Mouse (Mus musculus) MEL (cell line): ENCODE measurements around the gene Aaed1. TPM values are rescaled to one million over a fixed set of nuclear protein-coding genes. Genes with fewer than 3 reads are reported as not detected.

Experiments used
- DNase-seq: peaks from one replicate; pipeline ENCODE4 v3.0.0; 2011; ENCODE audit warnings: low read depth, low spot score
- H3K27ac ChIP-seq: 2 replicates; pipeline ENCODE4 v1.5.1; 2012; ENCODE audit warnings: low read depth, mild to moderate bottlenecking, control low read depth, low read length, moderate library complexity; ENCODE audit not compliant: control insufficient read depth
- H3K27me3 ChIP-seq, 2 experiments: fragments of 150-350 bp in 1 of 2; sonication (generic) in 1 of 2; 2 replicates each; pipeline ENCODE4 v1.6.1; 2012; ENCODE audit warnings: low read length in 2 of 2, mild to moderate bottlenecking in 2 of 2, improper control_type of control experiment in 1 of 2, moderate library complexity in 1 of 2; ENCODE audit not compliant: insufficient read depth in 2 of 2, control insufficient read depth in 1 of 2
- H3K36me3 ChIP-seq, 2 experiments: 2 replicates each; pipeline ENCODE4 v1.6.1; 2012 to 2014; ENCODE audit warnings: low read length in 2 of 2, improper control_type of control experiment in 1 of 2, inconsistent platforms in 1 of 2, mild to moderate bottlenecking in 1 of 2; ENCODE audit not compliant: insufficient read depth in 2 of 2, control insufficient read depth in 1 of 2
- H3K4me1 ChIP-seq, 2 experiments: fragments of 150-350 bp in 1 of 2; sonication (generic) in 1 of 2; 2 replicates each; pipeline ENCODE4 v1.6.1; 2012; ENCODE audit warnings: low read length in 2 of 2, improper control_type of control experiment in 1 of 2, mild to moderate bottlenecking in 1 of 2; ENCODE audit not compliant: insufficient read depth in 2 of 2, control insufficient read depth in 1 of 2
- H3K4me3 ChIP-seq, 2 experiments: fragments of 150-350 bp in 1 of 2; sonication (generic) in 1 of 2; 2 replicates each; pipeline ENCODE4 v1.5.1; 2012; ENCODE audit warnings: low read depth in 2 of 2, low read length in 2 of 2, mild to moderate bottlenecking in 2 of 2, moderate library complexity in 2 of 2, control low read depth in 1 of 2, improper control_type of control experiment in 1 of 2; ENCODE audit not compliant: control insufficient read depth in 1 of 2, insufficient read depth in 1 of 2
- H3K79me2 ChIP-seq: 2 replicates; pipeline ENCODE4 v1.6.1; 2012; ENCODE audit warnings: mild to moderate bottlenecking, low read length, moderate library complexity; ENCODE audit not compliant: control insufficient read depth, poor library complexity, insufficient read depth
- H3K9ac ChIP-seq: 2 replicates; pipeline ENCODE4 v1.6.1; 2012; ENCODE audit warnings: low read depth, mild to moderate bottlenecking, control low read depth, low read length, moderate library complexity; ENCODE audit not compliant: control insufficient read depth, poor library complexity, severe bottlenecking
- H3K9me3 ChIP-seq: fragments of 150-350 bp; sonication (generic); replicated peaks from 2 replicates; pipeline ENCODE4 v1.6.1; 2012; ENCODE audit warnings: mild to moderate bottlenecking, low read length, improper control_type of control experiment, moderate library complexity; ENCODE audit not compliant: insufficient read depth
- CTCF ChIP-seq, 3 experiments: IDR thresholded peaks in 2 of 3; conservative IDR thresholded peaks in 1 of 3; 2 replicates each; pipeline ENCODE4 v1.5.1; 2011 to 2012; ENCODE audit warnings: low read length in 3 of 3, low read depth in 2 of 3, mild to moderate bottlenecking in 2 of 3, improper control_type of control experiment in 1 of 3, inconsistent platforms in 1 of 3, mixed read lengths in 1 of 3, moderate library complexity in 1 of 3; ENCODE audit not compliant: control insufficient read depth in 1 of 3, insufficient read depth in 1 of 3, poor library complexity in 1 of 3, severe bottlenecking in 1 of 3
- E2F4 ChIP-seq: IDR thresholded peaks from 2 replicates; pipeline ENCODE4 v1.6.1; 2011; ENCODE audit warnings: low read depth, low read length, improper control_type of control experiment, borderline replicate concordance
- GATA1 ChIP-seq: IDR thresholded peaks from 2 replicates; pipeline ENCODE4 v1.6.1; 2011; ENCODE audit warnings: low read depth, low read length, improper control_type of control experiment
- JUND ChIP-seq: IDR thresholded peaks from 2 replicates; pipeline ENCODE4 v1.6.1; 2011; ENCODE audit warnings: low read depth, mild to moderate bottlenecking, improper control_type of control experiment, low read length
- KAT2A ChIP-seq: conservative IDR thresholded peaks from 2 replicates; pipeline ENCODE4 v1.6.1; 2012; ENCODE audit warnings: low read depth, low read length, improper control_type of control experiment, inconsistent platforms
- MAFK ChIP-seq: IDR thresholded peaks from 2 replicates; pipeline ENCODE4 v1.6.1; 2011; ENCODE audit warnings: low read depth, mild to moderate bottlenecking, low read length, improper control_type of control experiment, borderline replicate concordance
- MEF2A ChIP-seq: IDR thresholded peaks from 2 replicates; pipeline ENCODE4 v1.6.1; 2014; ENCODE audit warnings: low read depth, mild to moderate bottlenecking, inconsistent platforms, low read length, improper control_type of control experiment; ENCODE audit not compliant: poor library complexity, insufficient replicate concordance, severe bottlenecking; ENCODE audit errors: extremely low read depth
- NRF1 ChIP-seq: IDR thresholded peaks from 2 replicates; pipeline ENCODE4 v1.6.1; 2014; ENCODE audit warnings: low read depth, mild to moderate bottlenecking, inconsistent platforms, low read length, improper control_type of control experiment, moderate library complexity; ENCODE audit not compliant: poor library complexity, insufficient read depth, severe bottlenecking
- POLR2AphosphoS2 ChIP-seq: IDR thresholded peaks from 2 replicates; pipeline ENCODE4 v1.6.1; 2011; ENCODE audit warnings: low read length, improper control_type of control experiment
- RAD21 ChIP-seq: IDR thresholded peaks from 2 replicates; pipeline ENCODE4 v1.6.1; 2011; ENCODE audit warnings: mild to moderate bottlenecking, low read depth, low read length, improper control_type of control experiment
- TBP ChIP-seq: IDR thresholded peaks from 2 replicates; pipeline ENCODE4 v1.8.0; 2011; ENCODE audit warnings: low read depth, low read length, improper control_type of control experiment
- TCF12 ChIP-seq: IDR thresholded peaks from 2 replicates; pipeline ENCODE4 v1.6.1; 2014; ENCODE audit warnings: low read depth, mild to moderate bottlenecking, inconsistent platforms, low read length, improper control_type of control experiment, moderate library complexity
- UBTF ChIP-seq: IDR thresholded peaks from 2 replicates; pipeline ENCODE4 v1.6.1; 2012; ENCODE audit warnings: low read depth, mild to moderate bottlenecking, inconsistent platforms, low read length, improper control_type of control experiment, moderate library complexity, borderline replicate concordance; ENCODE audit not compliant: insufficient read depth
- USF1 ChIP-seq: IDR thresholded peaks from 2 replicates; pipeline ENCODE4 v1.6.1; 2014; ENCODE audit warnings: low read depth, mild to moderate bottlenecking, inconsistent platforms, low read length, improper control_type of control experiment, moderate library complexity
- USF2 ChIP-seq, 2 experiments: IDR thresholded peaks; 2 replicates each; pipeline ENCODE4 v1.6.1; 2011 to 2012; ENCODE audit warnings: improper control_type of control experiment in 2 of 2, low read length in 2 of 2, borderline replicate concordance in 1 of 2, inconsistent platforms in 1 of 2, low read depth in 1 of 2, mild to moderate bottlenecking in 1 of 2; ENCODE audit not compliant: insufficient read depth in 1 of 2
- polyA plus RNA-seq, 2 experiments: library from polyadenylated mRNA; stranded (reverse) in 1 of 2; unstranded in 1 of 2; fragments of >175 nt in 1 of 2; fragments of >200 nt in 1 of 2; gene quantifications; 2 replicates each; pipeline versions ENCODE4 v1.2.1 to v1.2.4; 2012; ENCODE audit warnings: low replicate concordance in 2 of 2, low read depth in 1 of 2; ENCODE audit not compliant: insufficient read length in 2 of 2, insufficient read depth in 1 of 2, missing spikeins in 1 of 2
- total RNA-seq: library from RNA; depleted of rRNA; stranded (reverse); fragments of 300-350 nt; gene quantifications from 2 replicates; pipeline ENCODE4 v1.2.3, GENCODE M21; 2012

Aaed1 gene
- total and polyA plus RNA-seq, 3 experiments: 4.2 to 190 (median 13.5) TPM

- H3K27ac ChIP-seq: no peak overlapping the region
- H3K4me3 ChIP-seq: no peak overlapping the region
- TF ChIP-seq USF1: no peak
- no peaks in the 10 kb centered on the region for H3K79me2 ChIP-seq
- H3K4me1 ChIP-seq: peaks cover 3 to 10% of the 10 kb centered on the region in 2 experiments; a peak in 3 of 4 replicates
- no peak for DNase-seq
- no peaks in the 10 kb centered on the region for H3K9me3 ChIP-seq
- no peak overlapping the region for H3K9ac ChIP-seq
- H3K36me3 ChIP-seq: peaks cover 0 to 26% of the 10 kb centered on the region in 2 experiments
- H3K27me3 ChIP-seq: no peaks in the 10 kb centered on the region
These were observed 76.7 kb downstream of the Aaed1 start for GRCm38 (mm10) chr13:64235777-64236176.

GRCm38 (mm10) chr13:64235062-64235715 lies 77.3 kb downstream of the Aaed1 start:
- H3K27me3 ChIP-seq: no peaks in the 10 kb centered on the region
- no peak overlapping the region for H3K9ac ChIP-seq
- TF ChIP-seq POLR2AphosphoS2 (no peak), KAT2A (no peak), E2F4 (no peak), GATA1 (no peak), TBP (no peak), JUND (no peak), RAD21 (no peak), MAFK (no peak), USF1 (no peak), USF2 (IDR thresholded peaks at IDR 0.05; ENCODE audit: borderline replicate concordance in 1 of 2, insufficient read depth in 1 of 2, low read depth in 1 of 2, low read length in 2 of 2) (no peak), CTCF (IDR thresholded peaks at IDR 0.05 in 2 of 3, conservative IDR thresholded peaks at IDR 0.05 in 1 of 3; ENCODE audit: control insufficient read depth in 1 of 3, insufficient read depth in 1 of 3, low read depth in 2 of 3, low read length in 3 of 3, poor library complexity in 1 of 3, severe bottlenecking in 1 of 3) (no peak), MEF2A (no peak), TCF12 (no peak), UBTF (no peak), NRF1 (no peak)
- DNase-seq: no peak
- H3K27ac ChIP-seq: no peak overlapping the region
- H3K9me3 ChIP-seq: no peaks in the 10 kb centered on the region
- peaks cover 0 to 23% of the 10 kb centered on the region in 2 experiments for H3K36me3 ChIP-seq
- peaks cover 3 to 10% of the 10 kb centered on the region in 2 experiments; a peak in 3 of 4 replicates for H3K4me1 ChIP-seq
- no peak overlapping the region for H3K4me3 ChIP-seq
- no peaks in the 10 kb centered on the region for H3K79me2 ChIP-seq
